Mouse (Mus musculus): ENCODE results near the gene Wdr45. TPM values are rescaled to one million over a fixed set of nuclear protein-coding genes. Genes with fewer than 3 reads are reported as not detected.
A peak's percentile ranks its signal among the peaks of the same experiment; 100 is the strongest.

Wdr45 gene
- polyA plus RNA-seq, 1 experiment from 2014 or later = 18.7 TPM

DNA sequence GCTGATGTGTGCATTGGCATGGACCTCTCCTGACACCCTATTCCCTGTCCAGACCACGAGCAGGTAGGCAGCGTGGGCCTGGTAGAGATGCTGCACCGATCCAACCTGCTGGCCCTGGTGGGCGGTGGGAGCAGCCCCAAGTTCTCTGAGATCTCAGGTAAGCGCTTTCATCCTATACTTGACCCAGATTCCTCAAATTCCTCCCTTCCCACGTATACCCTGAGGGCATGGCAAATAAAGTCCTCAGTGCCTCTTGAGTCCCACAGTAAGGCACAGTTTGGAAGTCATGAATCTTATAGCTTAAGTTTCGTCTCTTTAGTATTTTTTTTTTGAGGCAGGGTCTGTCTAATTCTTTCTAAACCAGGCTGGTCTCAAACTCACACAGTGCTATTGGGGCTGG is 10.0 kb downstream of the Wdr45 start:
- ATAC-seq (ENCODE audit: low read depth) (no peak), DNase-seq (ENCODE audit: low spot score) (no peak)
- WGBS = 77% methylated on average over 6 of the region's 7 CpGs
- H3K9ac ChIP-seq (ENCODE audit: low read depth, low read length) = no peak overlapping the region
- no peak overlapping the region for H3K4me2 ChIP-seq (ENCODE audit: low read depth, low read length)
- 0 out of 2 replicates have a peak, but pooled peaks cover 10% of the 10 kb centered on the region for H3K36me3 ChIP-seq (ENCODE audit: control insufficient read depth, insufficient read depth, low read length)
- H3K27ac ChIP-seq (replicated peaks; ENCODE audit: low read depth, low read length) = no peak overlapping the region
- no peak overlapping the region for H3K4me3 ChIP-seq (ENCODE audit: low read depth, low read length)
- no peaks in the 10 kb centered on the region for H3K9me3 ChIP-seq (ENCODE audit: control insufficient read depth, low read length)
- H3K4me1 ChIP-seq (ENCODE audit: control insufficient read depth, insufficient read depth, low read length) = no peaks in the 10 kb centered on the region
- H3K27me3 ChIP-seq (replicated peaks; ENCODE audit: control insufficient read depth, insufficient read depth, low read length) = no peaks in the 10 kb centered on the region

DNA sequence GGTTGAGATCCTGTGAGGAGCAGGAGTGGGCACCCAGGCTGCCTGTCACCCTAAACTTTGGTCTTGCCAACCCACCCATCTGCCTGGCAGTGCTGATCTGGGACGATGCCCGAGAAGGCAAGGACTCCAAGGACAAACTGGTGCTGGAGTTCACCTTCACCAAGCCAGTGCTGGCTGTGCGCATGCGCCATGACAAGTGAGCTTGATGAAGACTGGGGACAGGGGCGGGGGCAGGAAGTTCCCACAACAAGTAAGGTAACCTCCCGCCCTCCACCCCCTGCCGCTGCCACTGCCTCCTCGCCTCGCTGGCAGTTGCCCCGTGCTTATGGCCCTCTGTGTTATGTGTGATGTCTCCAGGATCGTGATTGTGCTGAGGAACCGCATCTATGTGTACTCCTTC is 11.7 kb downstream of the Wdr45 start:
- Histone ChIP-seq H3K4me2 (ENCODE audit: low read depth, low read length) (no peak overlapping the region), H3K9me3 (ENCODE audit: control insufficient read depth, low read length) (no peaks in the 10 kb centered on the region), H3K36me3 (ENCODE audit: control insufficient read depth, insufficient read depth, low read length) (0 out of 2 replicates have a peak, but pooled peaks cover 10% of the 10 kb centered on the region), H3K9ac (ENCODE audit: low read depth, low read length) (no peak overlapping the region), H3K27me3 (replicated peaks; ENCODE audit: control insufficient read depth, insufficient read depth, low read length) (no peaks in the 10 kb centered on the region), H3K27ac (replicated peaks; ENCODE audit: low read depth, low read length) (no peak overlapping the region), H3K4me3 (ENCODE audit: low read depth, low read length) (no peak overlapping the region), H3K4me1 (ENCODE audit: control insufficient read depth, insufficient read depth, low read length) (no peaks in the 10 kb centered on the region)
- DNase-seq (ENCODE audit: low spot score) = no peak
- ATAC-seq (ENCODE audit: low read depth) = no peak
- WGBS = 80% methylated on average over 6 of the region's 12 CpGs

DNA sequence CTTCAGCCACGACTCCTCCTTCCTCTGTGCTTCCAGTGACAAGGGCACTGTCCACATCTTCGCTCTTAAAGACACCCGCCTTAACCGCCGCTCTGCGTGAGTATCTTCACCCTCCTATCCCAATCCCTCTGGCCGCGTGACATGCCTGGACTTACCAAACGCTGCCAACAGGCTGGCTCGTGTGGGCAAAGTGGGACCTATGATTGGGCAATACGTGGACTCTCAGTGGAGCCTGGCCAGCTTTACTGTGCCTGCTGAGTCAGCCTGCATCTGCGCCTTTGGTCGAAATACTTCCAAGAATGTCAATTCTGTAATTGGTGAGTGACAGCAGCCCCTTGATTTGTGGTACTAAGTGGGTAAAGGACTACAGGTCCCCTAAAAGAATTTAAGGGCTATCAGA is 13.0 kb downstream of the Wdr45 start:
- H3K27ac ChIP-seq (replicated peaks; ENCODE audit: low read depth, low read length) = no peak overlapping the region
- H3K4me2 ChIP-seq (ENCODE audit: low read depth, low read length) = no peak overlapping the region
- H3K27me3 ChIP-seq (replicated peaks; ENCODE audit: control insufficient read depth, insufficient read depth, low read length) = no peaks in the 10 kb centered on the region
- DNase-seq (ENCODE audit: low spot score) (no peak), ATAC-seq (ENCODE audit: low read depth) (no peak)
- H3K9me3 ChIP-seq (ENCODE audit: control insufficient read depth, low read length) = no peaks in the 10 kb centered on the region
- H3K9ac ChIP-seq (ENCODE audit: low read depth, low read length) = no peak overlapping the region
- 0 out of 2 replicates have a peak, but pooled peaks cover 10% of the 10 kb centered on the region for H3K36me3 ChIP-seq (ENCODE audit: control insufficient read depth, insufficient read depth, low read length)
- no peak overlapping the region for H3K4me3 ChIP-seq (ENCODE audit: low read depth, low read length)
- WGBS = 91% methylated on average over 13 of the region's 13 CpGs
- H3K4me1 ChIP-seq (ENCODE audit: control insufficient read depth, insufficient read depth, low read length) = no peaks in the 10 kb centered on the region

DNA sequence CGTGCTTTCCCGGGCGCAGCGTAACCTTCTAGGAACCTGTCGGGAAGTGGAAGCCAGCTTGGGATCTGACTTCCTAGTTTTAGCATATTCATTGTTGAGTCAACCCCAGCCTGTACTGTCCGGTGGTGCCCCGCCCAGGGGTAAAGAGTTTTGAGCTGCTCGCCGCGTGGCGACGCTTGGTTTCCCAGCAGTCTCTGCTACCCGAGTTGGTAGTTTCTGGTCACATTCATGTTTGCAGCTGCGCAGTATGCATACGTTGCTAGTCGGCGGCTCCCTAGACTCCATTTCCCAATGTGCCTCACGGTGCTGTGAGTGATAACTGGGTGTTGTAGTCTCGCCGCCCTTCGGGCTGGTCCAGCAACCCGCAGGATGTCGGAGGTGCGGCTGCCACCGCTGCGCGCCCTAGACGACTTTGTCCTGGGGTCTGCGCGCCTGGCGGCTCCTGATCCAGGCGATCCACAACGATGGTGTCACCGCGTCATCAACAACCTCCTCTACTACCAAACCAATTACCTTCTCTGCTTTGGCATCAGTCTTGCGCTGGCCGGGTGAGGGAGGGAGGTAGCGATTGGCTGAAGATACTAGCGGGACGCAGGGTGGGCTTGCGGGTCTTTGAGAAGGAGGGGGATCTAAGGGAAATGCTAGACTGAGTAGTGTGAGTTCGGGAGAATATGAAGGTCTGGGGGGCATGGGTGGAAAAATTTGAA is 14.2 kb downstream of the Wdr45 start, which contains the start of gene Praf2:
Gene Praf2 (plus strand): TSS at position 225 of the 707 bp plus-strand sequence.
- 20% methylated on average over 42 of the region's 42 CpGs for WGBS
- Histone ChIP-seq H3K4me1 (ENCODE audit: control insufficient read depth, insufficient read depth, low read length) (no peaks in the 10 kb centered on the region), H3K9ac (ENCODE audit: low read depth, low read length) (peak within 1 kb of the TSS; percentile 60), H3K27ac (replicated peaks; ENCODE audit: low read depth, low read length) (no peak within 1 kb of the TSS; the same call in none of the 2 replicates), H3K27me3 (replicated peaks; ENCODE audit: control insufficient read depth, insufficient read depth, low read length) (no peaks in the 10 kb centered on the region), H3K36me3 (ENCODE audit: control insufficient read depth, insufficient read depth, low read length) (0 out of 2 replicates have a peak, but pooled peaks cover 10% of the 10 kb centered on the region), H3K4me3 (ENCODE audit: low read depth, low read length) (peak within 1 kb of the TSS; percentile 48), H3K4me2 (ENCODE audit: low read depth, low read length) (peak within 1 kb of the TSS; percentile 57), H3K9me3 (ENCODE audit: control insufficient read depth, low read length) (no peaks in the 10 kb centered on the region)
- peak; percentile 96 for DNase-seq (ENCODE audit: low spot score)
- peak; percentile 97 for ATAC-seq (ENCODE audit: low read depth)

DNA sequence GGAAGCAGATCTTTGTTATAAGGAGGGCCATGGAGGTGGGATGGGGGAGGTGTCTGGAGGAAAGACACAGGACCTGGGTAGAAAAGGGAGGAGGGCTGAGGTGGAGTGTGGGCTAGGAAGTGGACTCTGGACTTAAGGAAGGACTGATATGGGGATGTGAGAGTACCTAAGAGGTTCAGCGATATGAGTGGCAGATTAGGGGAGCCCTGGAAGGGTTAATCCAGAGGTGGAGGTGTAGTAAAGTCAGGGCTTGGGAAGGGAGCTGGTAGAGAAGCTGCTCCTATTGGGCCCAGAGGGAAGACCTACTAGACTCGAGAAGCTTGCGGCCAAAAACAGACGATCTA is 14.8 kb downstream of the Wdr45 start:
- Histone ChIP-seq H3K36me3 (ENCODE audit: control insufficient read depth, insufficient read depth, low read length) (0 out of 2 replicates have a peak, but pooled peaks cover 10% of the 10 kb centered on the region), H3K27me3 (replicated peaks; ENCODE audit: control insufficient read depth, insufficient read depth, low read length) (no peaks in the 10 kb centered on the region), H3K27ac (replicated peaks; ENCODE audit: low read depth, low read length) (no peak overlapping the region), H3K4me1 (ENCODE audit: control insufficient read depth, insufficient read depth, low read length) (no peaks in the 10 kb centered on the region), H3K9ac (ENCODE audit: low read depth, low read length) (peak overlapping the region; percentile 60), H3K4me3 (ENCODE audit: low read depth, low read length) (peak overlapping the region; percentile 48), H3K4me2 (ENCODE audit: low read depth, low read length) (peak overlapping the region; percentile 57), H3K9me3 (ENCODE audit: control insufficient read depth, low read length) (no peaks in the 10 kb centered on the region)
- WGBS = 50% methylated on average over 4 of the region's 4 CpGs
- peak; percentile 14 for ATAC-seq (ENCODE audit: low read depth)
- no peak for DNase-seq (ENCODE audit: low spot score)

DNA sequence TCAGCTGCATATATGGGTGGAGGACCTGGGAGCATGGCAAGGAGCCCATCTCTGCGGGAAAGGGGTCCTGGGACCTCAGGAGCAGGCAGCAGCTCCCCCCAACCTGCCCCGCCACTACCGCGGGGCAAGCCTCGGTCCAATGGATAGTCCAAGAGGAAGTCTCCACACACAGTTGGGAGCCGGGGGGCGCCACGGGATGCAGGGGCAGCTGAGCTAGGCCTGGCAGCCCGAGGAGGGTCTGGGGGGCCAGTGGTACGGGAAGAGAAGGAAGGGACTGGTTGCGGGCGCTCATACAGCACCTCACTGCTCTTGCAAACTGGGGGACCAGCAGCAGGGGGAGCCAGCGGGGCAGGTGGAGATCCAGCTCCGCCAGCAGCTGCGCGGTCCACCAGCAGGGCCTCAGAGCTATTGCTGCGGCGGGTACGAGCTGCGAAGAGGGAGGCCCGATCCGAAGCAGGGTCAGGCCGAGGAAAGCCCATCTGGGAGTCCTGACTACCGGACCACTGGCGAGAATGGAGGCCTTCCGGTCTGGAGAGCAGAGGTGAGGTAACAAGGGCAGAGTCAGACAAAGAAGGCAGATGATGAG is 19.5 kb downstream of the Wdr45 start:
- no peaks in the 10 kb centered on the region for H3K9me3 ChIP-seq (ENCODE audit: control insufficient read depth, low read length)
- H3K27ac ChIP-seq (replicated peaks; ENCODE audit: low read depth, low read length) = no peak overlapping the region
- DNase-seq (ENCODE audit: low spot score) (peak; percentile 39), ATAC-seq (ENCODE audit: low read depth) (no peak)
- WGBS = 31% methylated on average over 21 of the region's 26 CpGs
- no peak overlapping the region for H3K9ac ChIP-seq (ENCODE audit: low read depth, low read length)
- no peak overlapping the region for H3K4me2 ChIP-seq (ENCODE audit: low read depth, low read length)
- H3K36me3 ChIP-seq (ENCODE audit: control insufficient read depth, insufficient read depth, low read length) = no peaks in the 10 kb centered on the region
- H3K4me3 ChIP-seq (ENCODE audit: low read depth, low read length) = no peak overlapping the region
- H3K4me1 ChIP-seq (ENCODE audit: control insufficient read depth, insufficient read depth, low read length) = no peaks in the 10 kb centered on the region
- H3K27me3 ChIP-seq (replicated peaks; ENCODE audit: control insufficient read depth, insufficient read depth, low read length) = no peaks in the 10 kb centered on the region

DNA sequence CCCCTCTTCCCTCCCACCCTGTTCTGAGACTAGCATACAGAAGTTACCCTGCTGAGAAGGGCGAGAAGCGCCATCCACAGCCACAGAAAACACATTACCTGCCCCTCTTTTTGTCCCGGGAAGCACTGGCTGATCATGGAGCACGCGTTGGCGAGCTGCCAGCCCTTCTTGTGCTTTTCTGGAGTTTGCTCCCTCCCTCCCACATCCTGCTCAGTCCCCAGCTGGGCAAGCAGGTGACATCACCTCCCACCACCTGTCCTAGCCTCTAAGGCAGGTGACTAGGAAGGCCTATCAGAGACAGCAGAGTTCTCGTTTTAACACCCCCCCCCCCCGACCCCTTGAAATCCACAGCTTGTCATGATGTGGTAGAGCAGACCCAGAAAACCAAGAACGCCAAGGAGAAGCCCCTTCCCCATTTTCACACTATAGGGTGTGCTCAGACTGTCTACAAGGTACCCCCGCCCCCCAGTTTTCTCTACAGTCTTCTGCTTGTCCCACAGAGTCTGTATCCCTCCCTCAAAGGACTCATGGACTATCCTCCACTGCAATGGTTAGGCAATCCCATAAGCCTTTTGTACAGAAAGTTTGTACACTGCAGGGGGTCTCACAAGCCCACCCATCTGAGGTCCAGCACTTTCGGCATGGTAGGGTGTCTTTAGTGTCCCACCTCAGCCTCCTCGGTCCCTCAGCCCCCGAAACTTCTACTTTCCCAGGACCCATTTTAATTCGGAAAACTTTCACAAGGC is 25.4 kb downstream of the Wdr45 start:
- ATAC-seq (ENCODE audit: low read depth) (peak; percentile 69; the same call in 1 of the 2 replicates), DNase-seq (ENCODE audit: low spot score) (peak; percentile 64)
- H3K4me1 ChIP-seq (ENCODE audit: control insufficient read depth, insufficient read depth, low read length) = no peaks in the 10 kb centered on the region
- H3K27ac ChIP-seq (replicated peaks; ENCODE audit: low read depth, low read length) = 0 out of 2 replicates have a peak overlapping the region, but pooled peaks have one; percentile 15
- H3K36me3 ChIP-seq (ENCODE audit: control insufficient read depth, insufficient read depth, low read length) = no peaks in the 10 kb centered on the region
- WGBS = 69% methylated on average over 12 of the region's 14 CpGs
- H3K4me3 ChIP-seq (ENCODE audit: low read depth, low read length) = no peak overlapping the region
- no peaks in the 10 kb centered on the region for H3K27me3 ChIP-seq (replicated peaks; ENCODE audit: control insufficient read depth, insufficient read depth, low read length)
- H3K9me3 ChIP-seq (ENCODE audit: control insufficient read depth, low read length) = no peaks in the 10 kb centered on the region
- peak overlapping the region; percentile 7; the same call in 1 of the 2 replicates for H3K4me2 ChIP-seq (ENCODE audit: low read depth, low read length)
- no peak overlapping the region for H3K9ac ChIP-seq (ENCODE audit: low read depth, low read length)

DNA sequence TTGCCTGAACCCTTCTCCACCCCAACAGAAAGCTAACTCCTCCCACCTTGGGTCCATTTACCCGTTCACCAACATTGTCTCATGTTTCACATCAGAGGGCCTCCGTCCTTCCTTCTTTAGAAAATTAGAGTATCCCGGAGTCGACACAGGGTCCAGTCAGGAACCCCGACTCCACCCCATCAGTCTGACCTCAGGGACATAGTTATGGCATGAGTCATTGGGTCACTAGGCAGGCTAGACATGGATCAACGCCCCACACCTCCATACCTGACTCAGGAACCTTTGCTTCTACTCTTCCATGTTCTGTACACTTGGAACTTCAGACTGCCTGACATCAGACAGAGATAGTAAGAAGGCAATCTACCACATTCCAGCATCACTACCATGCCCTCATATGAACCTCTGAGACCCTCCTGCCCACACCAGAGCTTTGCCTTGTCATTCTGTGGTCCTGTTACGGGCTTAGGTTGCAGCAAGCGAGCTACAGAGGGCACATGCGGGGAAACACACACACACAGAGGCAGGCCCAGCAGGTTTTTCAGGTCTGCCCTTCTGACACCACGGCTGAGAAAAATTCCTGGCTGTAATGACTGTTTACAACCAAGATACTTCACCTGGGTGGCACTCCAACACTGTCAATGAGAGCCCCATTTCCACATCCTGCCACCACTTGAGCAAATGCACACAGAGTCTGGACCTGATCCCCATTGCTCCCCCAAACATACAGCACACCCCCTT is 26.1 kb downstream of the Wdr45 start:
- Histone ChIP-seq H3K27ac (replicated peaks; ENCODE audit: low read depth, low read length) (no peak overlapping the region), H3K36me3 (ENCODE audit: control insufficient read depth, insufficient read depth, low read length) (no peaks in the 10 kb centered on the region), H3K4me2 (ENCODE audit: low read depth, low read length) (peak overlapping the region; percentile 7; the same call in 1 of the 2 replicates), H3K4me1 (ENCODE audit: control insufficient read depth, insufficient read depth, low read length) (no peaks in the 10 kb centered on the region), H3K27me3 (replicated peaks; ENCODE audit: control insufficient read depth, insufficient read depth, low read length) (no peaks in the 10 kb centered on the region), H3K4me3 (ENCODE audit: low read depth, low read length) (no peak overlapping the region), H3K9ac (ENCODE audit: low read depth, low read length) (no peak overlapping the region), H3K9me3 (ENCODE audit: control insufficient read depth, low read length) (no peaks in the 10 kb centered on the region)
- WGBS = 41% methylated on average over 10 of the region's 10 CpGs
- peak; percentile 47 for DNase-seq (ENCODE audit: low spot score)
- peak; percentile 62 for ATAC-seq (ENCODE audit: low read depth)

All from embryonic facial prominence, embryonic 14.5 days (tissue).